Mouse (Mus musculus) intestine, embryonic 15.5 days (tissue): Measurements from ENCODE around the gene Pir. TPM values are rescaled to one million over a fixed set of nuclear protein-coding genes. Genes with fewer than 3 reads are reported as not detected.

Experiments
- ATAC-seq: fragments of 200-750 bp; cut with Nextera tagmentation; 2 replicates; pipeline ENCODE4 v1.8.0; 2017; ENCODE audit warnings: moderate TSS enrichment, moderate library complexity
- H3K27ac ChIP-seq: fragments of 300-500 bp; sonication (generic); 2 replicates; pipeline ENCODE4 v1.5.1; 2015; ENCODE audit warnings: mild to moderate bottlenecking, inconsistent platforms
- H3K27me3 ChIP-seq: fragments of 300-500 bp; sonication (generic); replicated peaks from 2 replicates; pipeline ENCODE4 v1.6.1; 2015; ENCODE audit warnings: inconsistent platforms
- H3K36me3 ChIP-seq: fragments of 300-500 bp; sonication (generic); 2 replicates; pipeline ENCODE4 v1.6.1; 2015; ENCODE audit warnings: inconsistent platforms
- H3K4me1 ChIP-seq: fragments of 300-500 bp; sonication (generic); replicated peaks from 2 replicates; pipeline ENCODE4 v1.6.1; 2015; ENCODE audit warnings: inconsistent platforms
- H3K4me2 ChIP-seq: fragments of 300-500 bp; sonication (generic); replicated peaks from 2 replicates; pipeline ENCODE4 v1.6.1; 2015; ENCODE audit warnings: mild to moderate bottlenecking, inconsistent platforms
- H3K4me3 ChIP-seq: fragments of 300-500 bp; sonication (generic); replicated peaks from 2 replicates; pipeline ENCODE4 v1.5.1; 2015; ENCODE audit warnings: inconsistent platforms
- H3K9ac ChIP-seq: fragments of 300-500 bp; sonication (generic); 2 replicates; pipeline ENCODE4 v1.6.1; 2015; ENCODE audit warnings: inconsistent platforms
- H3K9me3 ChIP-seq: fragments of 300-500 bp; sonication (generic); 2 replicates; pipeline ENCODE4 v1.6.1; 2016; ENCODE audit warnings: inconsistent platforms
- WGBS: fragments of 180-500 bp; shearing (Covaris S2); methylation state at CpG from one replicate; pipeline ENCODE4 v1.1.7; 2015; 5-methylcytosine and 5-hydroxymethylcytosine counted together
- polyA plus RNA-seq: library from polyadenylated mRNA; unstranded; fragments of >200 nt; fragmentation: Nextera tagmentation; extraction: Ambion mirVana; gene quantifications from 2 replicates; pipeline ENCODE4 v1.2.1, GENCODE M21; 2015

Gene Pir
- polyA plus RNA-seq, 1 experiment from 2014 or later = 5.4 TPM

- ATAC-seq = no peak
- Histone ChIP-seq H3K9me3 (no peaks in the 10 kb centered on the region), H3K4me2 (no peak overlapping the region), H3K9ac (no peak overlapping the region), H3K27me3 (no peaks in the 10 kb centered on the region), H3K4me1 (no peaks in the 10 kb centered on the region), H3K4me3 (no peak overlapping the region), H3K27ac (no peak overlapping the region), H3K36me3 (no peaks in the 10 kb centered on the region)
- whole genome bisulfite sequencing = 79% methylated on average over 4 of the region's 4 CpGs
These were observed 14.6 kb downstream of the Pir start for GRCm38 (mm10) chrX:164283808-164284207.

DNA sequence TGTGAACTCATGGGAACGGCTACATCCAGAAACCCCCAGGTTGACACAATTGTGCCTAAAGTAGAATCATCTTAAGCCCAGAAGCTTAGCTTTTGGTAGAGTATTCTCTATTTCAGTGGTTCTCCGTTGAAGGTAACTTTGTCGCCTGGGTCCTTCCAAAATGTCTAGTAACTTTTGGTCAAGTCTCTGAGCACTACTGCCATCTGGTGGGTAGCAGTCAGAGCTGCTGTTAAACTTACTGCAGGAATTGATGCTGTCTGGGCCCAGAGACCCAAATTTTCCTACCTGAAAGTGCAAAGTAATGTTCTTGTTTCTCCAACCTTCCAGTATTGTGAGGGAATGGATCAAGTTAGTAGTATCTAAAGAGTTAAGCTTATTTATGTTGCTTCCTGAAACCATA, 17.9 kb downstream of the Pir start:
- Histone ChIP-seq H3K4me1 (no peaks in the 10 kb centered on the region), H3K27me3 (no peaks in the 10 kb centered on the region), H3K4me3 (no peak overlapping the region), H3K9ac (no peak overlapping the region), H3K4me2 (no peak overlapping the region), H3K27ac (no peak overlapping the region), H3K9me3 (no peaks in the 10 kb centered on the region), H3K36me3 (no peaks in the 10 kb centered on the region)
- WGBS = 67% methylated on average over 3 of the region's 3 CpGs
- ATAC-seq = no peak

DNA sequence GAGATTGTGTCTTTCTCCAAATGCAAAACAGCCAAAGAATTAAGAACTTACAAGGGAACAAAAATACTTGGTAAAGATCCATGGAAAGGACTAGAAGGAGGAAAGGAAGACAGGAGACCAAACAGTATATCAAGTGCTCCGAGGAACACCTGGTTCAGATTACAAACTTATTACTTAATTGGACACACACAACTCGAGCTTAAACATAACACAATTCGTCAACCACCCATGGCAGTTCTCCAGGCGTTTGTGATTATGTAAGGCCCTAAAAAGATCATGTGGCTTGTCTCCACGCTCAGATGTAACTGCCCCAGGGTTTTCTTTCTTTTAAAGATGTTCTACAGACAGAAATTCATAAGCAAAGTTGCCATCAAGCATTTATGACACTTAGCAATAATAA, 22.0 kb downstream of the Pir start:
- Histone ChIP-seq H3K4me1 (no peaks in the 10 kb centered on the region), H3K9me3 (no peaks in the 10 kb centered on the region), H3K9ac (no peak overlapping the region), H3K4me2 (no peak overlapping the region), H3K27ac (no peak overlapping the region), H3K36me3 (no peaks in the 10 kb centered on the region), H3K27me3 (no peaks in the 10 kb centered on the region), H3K4me3 (no peak overlapping the region)
- no peak for ATAC-seq
- WGBS = 40% methylated on average over 5 of the region's 5 CpGs

- WGBS = 67% methylated on average over 2 of the region's 2 CpGs
- no peak overlapping the region for H3K9ac ChIP-seq
- no peak for ATAC-seq
- no peaks in the 10 kb centered on the region for H3K9me3 ChIP-seq
- H3K4me2 ChIP-seq = no peak overlapping the region
- H3K36me3 ChIP-seq = no peaks in the 10 kb centered on the region
- no peak overlapping the region for H3K27ac ChIP-seq
- no peaks in the 10 kb centered on the region for H3K4me1 ChIP-seq
- H3K27me3 ChIP-seq = no peaks in the 10 kb centered on the region
- H3K4me3 ChIP-seq = no peak overlapping the region
These were observed 37.1 kb downstream of the Pir start for GRCm38 (mm10) chrX:164306250-164306649.

DNA sequence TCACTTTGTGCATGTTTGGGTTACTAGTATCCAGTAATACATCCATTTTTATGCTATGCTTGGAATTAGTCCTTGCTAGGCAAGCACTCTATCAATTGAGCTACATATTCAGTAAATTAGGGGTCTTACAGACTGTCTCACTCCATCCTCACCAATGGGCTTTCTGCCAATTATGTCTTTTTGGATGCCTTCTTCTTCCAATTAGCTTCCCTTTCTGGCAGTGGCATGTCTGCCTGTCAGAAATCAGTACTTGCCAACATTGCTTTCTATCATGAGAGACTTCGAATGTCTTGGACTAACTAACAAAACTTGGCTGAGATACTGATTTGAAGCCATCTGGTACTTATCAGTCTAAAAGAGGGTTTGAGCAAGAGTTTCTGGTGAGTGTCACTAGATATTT, 44.7 kb downstream of the Pir start:
- Histone ChIP-seq H3K27ac (no peak overlapping the region), H3K4me2 (no peak overlapping the region), H3K27me3 (no peaks in the 10 kb centered on the region), H3K4me3 (no peak overlapping the region), H3K36me3 (no peaks in the 10 kb centered on the region), H3K9ac (no peak overlapping the region), H3K9me3 (no peaks in the 10 kb centered on the region), H3K4me1 (no peaks in the 10 kb centered on the region)
- 57% methylated on average over 1 of the region's 1 CpGs for WGBS
- no peak for ATAC-seq

GRCm38 (mm10) chrX:164318554-164318953, 49.4 kb downstream of the Pir start:
- Histone ChIP-seq H3K27me3 (no peaks in the 10 kb centered on the region), H3K27ac (no peak overlapping the region), H3K4me3 (no peak overlapping the region), H3K9ac (no peak overlapping the region), H3K4me2 (no peak overlapping the region), H3K4me1 (no peaks in the 10 kb centered on the region), H3K9me3 (no peaks in the 10 kb centered on the region), H3K36me3 (no peaks in the 10 kb centered on the region)
- WGBS = 85% methylated on average over 4 of the region's 4 CpGs
- ATAC-seq = no peak

DNA sequence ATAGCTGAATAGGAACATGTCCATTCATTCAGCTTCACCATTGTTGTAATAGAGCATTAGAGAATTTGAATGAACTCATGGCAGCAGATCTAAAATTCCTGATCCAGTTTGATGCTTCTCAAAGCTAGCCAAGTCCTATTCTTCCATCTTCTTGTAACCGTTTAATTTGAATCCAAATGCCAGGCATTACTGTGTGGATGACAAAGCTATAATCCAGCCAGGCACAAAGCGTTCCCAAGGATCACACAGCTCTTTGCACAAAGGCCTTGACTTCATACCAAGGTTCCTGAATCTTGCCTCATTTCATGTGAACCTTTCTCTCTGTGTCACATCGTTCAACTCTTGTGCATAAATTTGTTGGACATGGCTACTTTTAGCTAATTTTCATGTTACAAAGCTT, 50.9 kb downstream of the Pir start:
- whole genome bisulfite sequencing = 83% methylated on average over 3 of the region's 3 CpGs

DNA sequence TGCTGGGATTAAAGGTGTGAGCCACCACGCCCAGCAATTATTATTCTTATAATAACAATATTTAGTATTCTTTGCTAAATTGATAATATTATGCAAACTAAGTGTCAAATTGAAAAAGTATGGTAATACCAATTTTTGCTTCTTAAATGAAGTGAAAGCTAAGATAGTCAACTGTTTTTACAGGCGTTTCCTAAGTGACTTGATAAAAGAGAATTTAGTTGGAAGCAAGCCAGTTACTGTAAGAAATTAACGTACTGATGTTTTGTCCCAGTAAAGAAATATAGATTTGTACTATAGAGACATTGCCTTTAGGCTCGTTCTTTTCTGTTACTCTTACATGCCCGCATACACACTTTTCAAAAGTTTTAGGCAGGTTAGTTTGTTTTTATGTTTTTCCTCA, 53.3 kb downstream of the Pir start:
- Histone ChIP-seq H3K27me3 (no peaks in the 10 kb centered on the region), H3K9ac (no peak overlapping the region), H3K4me3 (no peak overlapping the region), H3K4me2 (no peak overlapping the region), H3K9me3 (no peaks in the 10 kb centered on the region), H3K4me1 (no peaks in the 10 kb centered on the region), H3K27ac (no peak overlapping the region), H3K36me3 (no peaks in the 10 kb centered on the region)
- no peak for ATAC-seq
- 81% methylated on average over 5 of the region's 5 CpGs for WGBS

More for the DNA sequence above, 50.9 kb downstream of the Pir start:
- H3K4me2 ChIP-seq = no peak overlapping the region
- H3K9ac ChIP-seq = no peak overlapping the region
- H3K9me3 ChIP-seq = no peaks in the 10 kb centered on the region
- no peak for ATAC-seq
- H3K36me3 ChIP-seq = no peaks in the 10 kb centered on the region
- no peaks in the 10 kb centered on the region for H3K27me3 ChIP-seq
- H3K4me1 ChIP-seq = no peaks in the 10 kb centered on the region
- no peak overlapping the region for H3K4me3 ChIP-seq
- no peak overlapping the region for H3K27ac ChIP-seq

- ATAC-seq = no peak
- WGBS = 63% methylated on average over 4 of the region's 4 CpGs
- no peak overlapping the region for H3K27ac ChIP-seq
- H3K27me3 ChIP-seq = no peaks in the 10 kb centered on the region
- no peak overlapping the region for H3K9ac ChIP-seq
- no peaks in the 10 kb centered on the region for H3K9me3 ChIP-seq
- no peak overlapping the region for H3K4me3 ChIP-seq
- H3K4me1 ChIP-seq = no peaks in the 10 kb centered on the region
- H3K36me3 ChIP-seq = no peaks in the 10 kb centered on the region
- no peak overlapping the region for H3K4me2 ChIP-seq
These were observed 54.3 kb downstream of the Pir start for GRCm38 (mm10) chrX:164323391-164323913.

DNA sequence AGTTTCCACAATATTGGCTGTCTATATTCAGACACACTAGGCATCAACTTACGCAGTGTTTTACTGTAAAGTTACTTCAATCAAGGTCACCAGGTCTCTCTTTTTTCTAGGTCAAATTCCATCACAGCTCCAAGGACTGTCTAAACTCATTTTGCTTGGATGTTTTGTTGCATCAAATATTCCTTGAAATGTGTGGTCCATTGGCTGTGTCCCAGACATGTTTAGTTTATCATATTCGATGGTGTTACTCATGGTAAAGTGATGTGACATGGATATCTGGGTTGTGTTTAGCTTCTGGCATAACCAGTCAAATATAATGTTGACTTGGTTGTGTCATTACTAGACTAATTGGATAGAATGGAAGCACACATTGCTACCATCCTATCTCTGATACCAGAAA, 61.2 kb downstream of the Pir start:
- ATAC-seq = no peak
- Histone ChIP-seq H3K36me3 (no peaks in the 10 kb centered on the region), H3K9me3 (no peaks in the 10 kb centered on the region), H3K27me3 (no peaks in the 10 kb centered on the region), H3K4me1 (no peaks in the 10 kb centered on the region), H3K4me3 (no peak overlapping the region), H3K27ac (no peak overlapping the region), H3K9ac (no peak overlapping the region), H3K4me2 (no peak overlapping the region)
- 72% methylated on average over 2 of the region's 2 CpGs for WGBS

DNA sequence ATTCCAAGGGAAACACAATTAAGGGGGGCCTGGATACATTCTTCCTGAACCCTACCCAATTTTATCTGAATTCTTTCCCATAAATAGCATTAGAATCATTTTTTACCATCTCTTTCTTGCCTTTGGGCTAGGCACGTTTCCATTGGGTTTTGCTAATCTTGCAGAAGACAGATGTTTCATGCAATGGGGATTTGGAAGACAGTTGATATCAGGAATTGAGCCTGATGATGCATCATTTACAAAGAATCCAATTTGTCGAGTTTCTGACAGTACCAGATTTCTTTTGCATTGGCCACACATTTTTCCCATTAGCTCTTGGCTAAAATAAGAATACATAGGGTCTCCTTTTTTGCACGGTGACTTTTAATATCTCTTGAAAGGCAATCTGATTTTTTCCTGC, 61.6 kb downstream of the Pir start:
- Histone ChIP-seq H3K4me1 (no peaks in the 10 kb centered on the region), H3K9me3 (no peaks in the 10 kb centered on the region), H3K9ac (no peak overlapping the region), H3K27ac (no peak overlapping the region), H3K4me2 (no peak overlapping the region), H3K27me3 (no peaks in the 10 kb centered on the region), H3K4me3 (no peak overlapping the region), H3K36me3 (no peaks in the 10 kb centered on the region)
- no peak for ATAC-seq
- 76% methylated on average over 3 of the region's 3 CpGs for WGBS

DNA sequence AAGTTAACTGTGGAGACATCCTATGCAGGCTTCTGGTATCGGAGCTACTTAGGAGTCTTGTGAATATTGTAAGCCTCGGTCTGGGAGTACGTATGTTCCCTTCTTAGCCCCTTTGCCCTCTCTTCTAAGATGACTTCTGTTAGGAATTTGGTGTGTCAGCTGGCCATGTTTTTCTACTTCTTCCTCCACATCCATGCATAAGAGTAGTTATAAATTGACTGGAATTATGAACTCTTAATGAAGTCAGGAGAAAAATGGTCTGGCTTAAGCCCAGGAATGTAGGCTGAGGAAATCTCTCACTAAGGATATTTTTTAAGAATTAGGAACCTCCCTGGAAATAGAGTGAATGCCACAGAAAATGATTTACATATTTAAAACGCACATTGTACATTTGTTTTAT, 69.4 kb downstream of the Pir start:
- no peaks in the 10 kb centered on the region for H3K9me3 ChIP-seq
- H3K9ac ChIP-seq = no peak overlapping the region
- no peak for ATAC-seq
- no peaks in the 10 kb centered on the region for H3K36me3 ChIP-seq
- no peak overlapping the region for H3K4me2 ChIP-seq
- no peak overlapping the region for H3K4me3 ChIP-seq
- no peaks in the 10 kb centered on the region for H3K4me1 ChIP-seq
- WGBS = 70% methylated on average over 4 of the region's 4 CpGs
- H3K27ac ChIP-seq = no peak overlapping the region
- H3K27me3 ChIP-seq = no peaks in the 10 kb centered on the region

- Histone ChIP-seq H3K27ac (no peak overlapping the region), H3K4me2 (no peak overlapping the region), H3K9me3 (no peaks in the 10 kb centered on the region)
These were observed 76.3 kb downstream of the Pir start for GRCm38 (mm10) chrX:164345359-164345938.

More at GRCm38 (mm10) chrX:164345359-164345938, 76.3 kb downstream of the Pir start:
- H3K4me1 ChIP-seq = no peaks in the 10 kb centered on the region
- WGBS = 78% methylated on average over 4 of the region's 4 CpGs
- no peaks in the 10 kb centered on the region for H3K36me3 ChIP-seq
- peak; percentile 88 for ATAC-seq
- H3K4me3 ChIP-seq = no peak overlapping the region
- H3K27me3 ChIP-seq = no peaks in the 10 kb centered on the region
- H3K9ac ChIP-seq = no peak overlapping the region
